Mouse (Mus musculus) MEL (cell line): ENCODE measurements around the gene Rufy3. TPM values are rescaled to one million over a fixed set of nuclear protein-coding genes. Genes with fewer than 3 reads are reported as not detected.

Experiments
- DNase-seq: peaks from one replicate; pipeline ENCODE4 v3.0.0; 2011; ENCODE audit warnings: low read depth, low spot score
- H3K27ac ChIP-seq: 2 replicates; pipeline ENCODE4 v1.5.1; 2012; ENCODE audit warnings: low read depth, mild to moderate bottlenecking, control low read depth, low read length, moderate library complexity; ENCODE audit not compliant: control insufficient read depth
- H3K27me3 ChIP-seq, 2 experiments: fragments of 150-350 bp in 1 of 2; sonication (generic) in 1 of 2; 2 replicates each; pipeline ENCODE4 v1.6.1; 2012; ENCODE audit warnings: low read length in 2 of 2, mild to moderate bottlenecking in 2 of 2, improper control_type of control experiment in 1 of 2, moderate library complexity in 1 of 2; ENCODE audit not compliant: insufficient read depth in 2 of 2, control insufficient read depth in 1 of 2
- H3K36me3 ChIP-seq, 2 experiments: 2 replicates each; pipeline ENCODE4 v1.6.1; 2012 to 2014; ENCODE audit warnings: low read length in 2 of 2, improper control_type of control experiment in 1 of 2, inconsistent platforms in 1 of 2, mild to moderate bottlenecking in 1 of 2; ENCODE audit not compliant: insufficient read depth in 2 of 2, control insufficient read depth in 1 of 2
- H3K4me1 ChIP-seq, 2 experiments: fragments of 150-350 bp in 1 of 2; sonication (generic) in 1 of 2; 2 replicates each; pipeline ENCODE4 v1.6.1; 2012; ENCODE audit warnings: low read length in 2 of 2, improper control_type of control experiment in 1 of 2, mild to moderate bottlenecking in 1 of 2; ENCODE audit not compliant: insufficient read depth in 2 of 2, control insufficient read depth in 1 of 2
- H3K4me3 ChIP-seq, 2 experiments: fragments of 150-350 bp in 1 of 2; sonication (generic) in 1 of 2; 2 replicates each; pipeline ENCODE4 v1.5.1; 2012; ENCODE audit warnings: low read depth in 2 of 2, low read length in 2 of 2, mild to moderate bottlenecking in 2 of 2, moderate library complexity in 2 of 2, control low read depth in 1 of 2, improper control_type of control experiment in 1 of 2; ENCODE audit not compliant: control insufficient read depth in 1 of 2, insufficient read depth in 1 of 2
- H3K79me2 ChIP-seq: 2 replicates; pipeline ENCODE4 v1.6.1; 2012; ENCODE audit warnings: mild to moderate bottlenecking, low read length, moderate library complexity; ENCODE audit not compliant: control insufficient read depth, poor library complexity, insufficient read depth
- H3K9ac ChIP-seq: 2 replicates; pipeline ENCODE4 v1.6.1; 2012; ENCODE audit warnings: low read depth, mild to moderate bottlenecking, control low read depth, low read length, moderate library complexity; ENCODE audit not compliant: control insufficient read depth, poor library complexity, severe bottlenecking
- H3K9me3 ChIP-seq: fragments of 150-350 bp; sonication (generic); replicated peaks from 2 replicates; pipeline ENCODE4 v1.6.1; 2012; ENCODE audit warnings: mild to moderate bottlenecking, low read length, improper control_type of control experiment, moderate library complexity; ENCODE audit not compliant: insufficient read depth
- CTCF ChIP-seq, 3 experiments: IDR thresholded peaks in 2 of 3; conservative IDR thresholded peaks in 1 of 3; 2 replicates each; pipeline ENCODE4 v1.5.1; 2011 to 2012; ENCODE audit warnings: low read length in 3 of 3, low read depth in 2 of 3, mild to moderate bottlenecking in 2 of 3, improper control_type of control experiment in 1 of 3, inconsistent platforms in 1 of 3, mixed read lengths in 1 of 3, moderate library complexity in 1 of 3; ENCODE audit not compliant: control insufficient read depth in 1 of 3, insufficient read depth in 1 of 3, poor library complexity in 1 of 3, severe bottlenecking in 1 of 3
- ELF1 ChIP-seq: IDR thresholded peaks from 2 replicates; pipeline ENCODE4 v1.6.1; 2014; ENCODE audit warnings: low read depth, mild to moderate bottlenecking, inconsistent platforms, low read length, improper control_type of control experiment, moderate library complexity
- ETS1 ChIP-seq: IDR thresholded peaks from 2 replicates; pipeline ENCODE4 v1.6.1; 2012; ENCODE audit warnings: low read depth, mild to moderate bottlenecking, inconsistent platforms, low read length, improper control_type of control experiment, moderate library complexity
- GATA1 ChIP-seq: IDR thresholded peaks from 2 replicates; pipeline ENCODE4 v1.6.1; 2011; ENCODE audit warnings: low read depth, low read length, improper control_type of control experiment
- MAZ ChIP-seq: IDR thresholded peaks from 2 replicates; pipeline ENCODE4 v1.6.1; 2012; ENCODE audit warnings: low read depth, mild to moderate bottlenecking, inconsistent platforms, low read length, improper control_type of control experiment
- NELFE ChIP-seq: IDR thresholded peaks from 2 replicates; pipeline ENCODE4 v1.6.1; 2011; ENCODE audit warnings: low read depth, low read length, improper control_type of control experiment
- POLR2A ChIP-seq, 2 experiments: IDR thresholded peaks; 2 replicates each; pipeline ENCODE4 v1.6.1; 2011 to 2012; ENCODE audit warnings: low read length in 2 of 2, mild to moderate bottlenecking in 2 of 2, control low read depth in 1 of 2, improper control_type of control experiment in 1 of 2, low read depth in 1 of 2, moderate library complexity in 1 of 2; ENCODE audit not compliant: control insufficient read depth in 1 of 2, insufficient read depth in 1 of 2, poor library complexity in 1 of 2
- RAD21 ChIP-seq: IDR thresholded peaks from 2 replicates; pipeline ENCODE4 v1.6.1; 2011; ENCODE audit warnings: mild to moderate bottlenecking, low read depth, low read length, improper control_type of control experiment
- SMC3 ChIP-seq: IDR thresholded peaks from 2 replicates; pipeline ENCODE4 v1.6.1; 2011; ENCODE audit warnings: low read depth, low read length, improper control_type of control experiment
- TBP ChIP-seq: IDR thresholded peaks from 2 replicates; pipeline ENCODE4 v1.8.0; 2011; ENCODE audit warnings: low read depth, low read length, improper control_type of control experiment
- UBTF ChIP-seq: IDR thresholded peaks from 2 replicates; pipeline ENCODE4 v1.6.1; 2012; ENCODE audit warnings: low read depth, mild to moderate bottlenecking, inconsistent platforms, low read length, improper control_type of control experiment, moderate library complexity, borderline replicate concordance; ENCODE audit not compliant: insufficient read depth
- USF1 ChIP-seq: IDR thresholded peaks from 2 replicates; pipeline ENCODE4 v1.6.1; 2014; ENCODE audit warnings: low read depth, mild to moderate bottlenecking, inconsistent platforms, low read length, improper control_type of control experiment, moderate library complexity
- ZC3H11A ChIP-seq: IDR thresholded peaks from 2 replicates; pipeline ENCODE4 v1.6.1; 2012; ENCODE audit warnings: low read depth, mild to moderate bottlenecking, inconsistent platforms, low read length, improper control_type of control experiment
- ZKSCAN1 ChIP-seq: IDR thresholded peaks from 2 replicates; pipeline ENCODE4 v1.6.1; 2012; ENCODE audit warnings: low read depth, mild to moderate bottlenecking, inconsistent platforms, low read length, improper control_type of control experiment, moderate library complexity
- ZNF384 ChIP-seq: IDR thresholded peaks from 2 replicates; pipeline ENCODE4 v1.6.1; 2012; ENCODE audit warnings: low read depth, mild to moderate bottlenecking, inconsistent platforms, low read length, improper control_type of control experiment
- polyA plus RNA-seq, 2 experiments: library from polyadenylated mRNA; stranded (reverse) in 1 of 2; unstranded in 1 of 2; fragments of >175 nt in 1 of 2; fragments of >200 nt in 1 of 2; gene quantifications; 2 replicates each; pipeline versions ENCODE4 v1.2.1 to v1.2.4; 2012; ENCODE audit warnings: low replicate concordance in 2 of 2, low read depth in 1 of 2; ENCODE audit not compliant: insufficient read length in 2 of 2, insufficient read depth in 1 of 2, missing spikeins in 1 of 2
- total RNA-seq: library from RNA; depleted of rRNA; stranded (reverse); fragments of 300-350 nt; gene quantifications from 2 replicates; pipeline ENCODE4 v1.2.3, GENCODE M21; 2012; rRNA removed

Gene Rufy3
- total RNA-seq (3.2 and 3.7 TPM in 2 replicates), polyA plus RNA-seq (1 to 10 TPM in 1 of 2 experiments, not detected in 1; 5.7 TPM)

DNA sequence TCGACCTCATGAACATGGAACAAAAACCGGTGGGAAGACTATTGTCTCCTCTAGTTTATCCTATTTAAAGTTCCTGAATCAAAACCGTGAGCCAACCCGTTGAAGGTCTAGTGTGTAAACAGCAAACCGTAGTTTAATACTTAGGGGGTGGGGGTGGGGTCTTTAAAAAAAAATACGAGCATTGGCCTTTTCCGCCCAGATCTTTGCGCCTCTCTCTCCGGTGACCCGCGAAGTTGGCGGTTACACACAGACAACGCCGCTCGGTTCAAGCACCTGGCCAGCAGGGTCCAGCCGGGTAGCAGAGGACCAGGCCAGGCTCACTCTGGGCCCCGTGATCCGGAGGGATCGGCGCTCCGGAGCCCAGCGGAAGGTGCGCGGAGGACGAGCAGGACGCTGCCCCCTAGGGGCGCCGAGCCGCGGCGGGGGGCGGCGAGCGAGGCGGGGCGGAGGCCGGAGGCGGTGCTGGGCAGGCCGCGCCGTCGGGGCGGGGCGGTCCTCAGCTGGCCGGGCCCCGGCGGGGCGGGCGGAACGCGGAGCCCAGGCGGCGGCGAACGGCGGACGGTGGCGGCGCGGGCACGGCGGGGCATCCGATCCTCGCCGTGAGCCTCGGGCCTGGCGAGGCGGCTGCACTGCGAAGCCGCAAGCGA is at the start of gene Rufy3:
Gene Rufy3 (plus strand): TSS at position 540 of the 647 bp plus-strand sequence.
- H3K4me3 ChIP-seq: peak within 1 kb of the TSS; percentile 80 to 93
- H3K79me2 ChIP-seq: peaks cover 3% of the 10 kb centered on the region; the same call in 1 of the 2 replicates
- no peaks in the 10 kb centered on the region for H3K9me3 ChIP-seq
- TF ChIP-seq ZNF384 (peak; percentile 79), CTCF (IDR thresholded peaks at IDR 0.05 in 2 of 3, conservative IDR thresholded peaks at IDR 0.05 in 1 of 3; ENCODE audit: control insufficient read depth in 1 of 3, insufficient read depth in 1 of 3, low read depth in 2 of 3, low read length in 3 of 3, poor library complexity in 1 of 3, severe bottlenecking in 1 of 3) (peak in 2 of 3 experiments; percentile 49 to 64; a peak in 5 of 6 replicates), TBP (no peak), MAZ (peak; percentile 74; the same call in 1 of the 2 replicates), ETS1 (no peak), UBTF (peak; percentile 75; the same call in 1 of the 2 replicates), NELFE (peak; percentile 36; the same call in 1 of the 2 replicates), POLR2A (IDR thresholded peaks at IDR 0.05; ENCODE audit: control insufficient read depth in 1 of 2, insufficient read depth in 1 of 2, low read depth in 1 of 2, low read length in 2 of 2, poor library complexity in 1 of 2) (peak; percentile 34 to 38; a peak in 1 of 4 replicates), USF1 (0 out of 2 replicates have a peak, but pooled peaks have one; percentile 24)
- peak; percentile 68 for DNase-seq
- H3K27me3 ChIP-seq: no peaks in the 10 kb centered on the region
- peaks cover 0 to 9% of the 10 kb centered on the region in 2 experiments; a peak in 2 of 4 replicates for H3K36me3 ChIP-seq
- H3K4me1 ChIP-seq: peaks cover 3 to 5% of the 10 kb centered on the region in 2 experiments; a peak in 3 of 4 replicates
- peak within 1 kb of the TSS; percentile 87 for H3K9ac ChIP-seq
- H3K27ac ChIP-seq: peak within 1 kb of the TSS; percentile 76

DNA sequence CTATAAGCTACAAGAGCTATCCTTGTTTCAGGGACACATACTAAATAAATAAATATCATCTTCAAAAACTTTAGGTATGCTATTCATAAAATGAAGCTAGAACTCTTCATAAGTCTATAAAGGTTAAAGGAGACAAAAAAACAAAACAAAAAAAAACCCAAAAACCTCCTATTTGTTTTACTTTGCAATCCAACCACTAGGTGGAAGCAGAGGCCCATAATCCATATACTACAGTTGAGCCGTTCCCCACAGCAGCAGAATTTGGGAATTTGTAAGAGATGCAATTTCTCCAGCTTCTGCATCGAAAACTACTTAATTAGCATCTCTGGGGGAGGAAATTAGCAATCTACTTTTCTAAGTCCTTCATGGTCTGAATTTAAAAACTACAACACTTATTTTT is 45.6 kb upstream of the Rufy3 start:
- Histone ChIP-seq H3K9ac (no peak overlapping the region), H3K36me3 (no peaks in the 10 kb centered on the region), H3K9me3 (no peaks in the 10 kb centered on the region), H3K4me3 (no peak overlapping the region), H3K27ac (no peak overlapping the region), H3K4me1 (no peaks in the 10 kb centered on the region), H3K79me2 (no peaks in the 10 kb centered on the region), H3K27me3 (peaks cover 4 to 8% of the 10 kb centered on the region in 2 experiments)
- TF ChIP-seq ZC3H11A (peak; percentile 86), GATA1 (no peak), RAD21 (peak; percentile 97), ZKSCAN1 (peak; percentile 60; the same call in 1 of the 2 replicates), USF1 (no peak), POLR2A (IDR thresholded peaks at IDR 0.05; ENCODE audit: control insufficient read depth in 1 of 2, insufficient read depth in 1 of 2, low read depth in 1 of 2, low read length in 2 of 2, poor library complexity in 1 of 2) (no peak), ZNF384 (peak; percentile 85), CTCF (IDR thresholded peaks at IDR 0.05 in 2 of 3, conservative IDR thresholded peaks at IDR 0.05 in 1 of 3; ENCODE audit: control insufficient read depth in 1 of 3, insufficient read depth in 1 of 3, low read depth in 2 of 3, low read length in 3 of 3, poor library complexity in 1 of 3, severe bottlenecking in 1 of 3) (peak; percentile 39 to 88 (median 53); a peak in 5 of 6 replicates), ELF1 (no peak), SMC3 (peak; percentile 82)
- DNase-seq: peak; percentile 60
